Mouse (Mus musculus): ENCODE results near the gene Dnajc30.
"Not testable (repeated sequence)": the region's sequence is repeated elsewhere in the genome, so short reads cannot be mapped to it uniquely, and the experiment has no call there.

The Dnajc30 gene

GRCm38 (mm10) chr5:135063629-135064381, at the start of gene Dnajc30:
Gene Dnajc30 (plus strand): TSS chr5:135064202.
- in situ Hi-C loops (cut with MboI, MseI): loop anchor here in 1 of 2 experiments (5.0 kb wide), 1 partner anchor 47 kb away; no protein-coding TSS in a partner anchor

GRCm38 (mm10) chr5:135015497-135015896, 48.5 kb upstream of the Dnajc30 start:
- in situ Hi-C loops (cut with MboI, MseI): loop anchor here (5.0 kb wide), 2 partner anchors 47 to 92 kb away; partner anchors contain the start of genes Bud23 (in 1 of the 2) and Dnajc30 (in 1 of the 2)

DNA sequence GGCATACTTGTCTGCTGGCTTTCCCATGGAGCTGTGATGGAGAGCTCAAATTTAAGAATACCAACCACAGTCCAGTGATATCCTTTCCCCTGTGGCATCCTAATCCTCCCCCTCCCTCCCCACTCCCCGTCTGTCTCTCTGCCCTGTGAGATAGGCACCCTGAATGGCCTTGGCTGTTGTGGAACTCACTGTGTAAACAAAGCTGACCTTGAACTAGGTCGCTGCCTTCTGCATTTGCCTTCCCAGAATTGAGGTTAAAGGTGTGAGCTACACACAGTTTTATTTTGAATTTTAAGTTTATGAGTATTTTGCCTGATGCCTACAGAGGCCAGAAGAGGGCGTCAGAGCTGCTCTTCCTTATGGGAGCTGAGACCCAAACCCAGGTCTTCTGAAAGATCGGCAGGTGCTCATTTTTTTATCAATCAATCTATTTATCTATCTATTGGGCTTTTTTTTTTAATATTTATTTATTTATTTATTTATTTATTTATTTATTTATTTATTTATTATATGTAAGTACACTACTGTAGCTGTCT, 47.7 kb upstream of the Dnajc30 start:
- in situ Hi-C loops (cut with MboI, MseI): loop anchor here (5.0 kb wide), 2 partner anchors 46 to 91 kb away; partner anchors contain the start of genes Bud23 (in 1 of the 2) and Dnajc30 (in 1 of the 2)

- in situ Hi-C loops (cut with MboI, MseI): no loop called here
These were observed 42.2 kb upstream of the Dnajc30 start for GRCm38 (mm10) chr5:135021814-135022213.

- in situ Hi-C loops (cut with MboI, MseI): no loop called here
These were observed 40.4 kb upstream of the Dnajc30 start, which contains the start of gene Stx1a for GRCm38 (mm10) chr5:135023344-135024173. Gene Stx1a (plus strand): TSS chr5:135023482.

GRCm38 (mm10) chr5:135024665-135025224, 39.3 kb upstream of the Dnajc30 start:
- in situ Hi-C loops (cut with MboI, MseI): no loop called here

- in situ Hi-C loops (cut with MboI, MseI): no loop called here
These were observed 38.1 kb upstream of the Dnajc30 start for GRCm38 (mm10) chr5:135025899-135026298.

DNA sequence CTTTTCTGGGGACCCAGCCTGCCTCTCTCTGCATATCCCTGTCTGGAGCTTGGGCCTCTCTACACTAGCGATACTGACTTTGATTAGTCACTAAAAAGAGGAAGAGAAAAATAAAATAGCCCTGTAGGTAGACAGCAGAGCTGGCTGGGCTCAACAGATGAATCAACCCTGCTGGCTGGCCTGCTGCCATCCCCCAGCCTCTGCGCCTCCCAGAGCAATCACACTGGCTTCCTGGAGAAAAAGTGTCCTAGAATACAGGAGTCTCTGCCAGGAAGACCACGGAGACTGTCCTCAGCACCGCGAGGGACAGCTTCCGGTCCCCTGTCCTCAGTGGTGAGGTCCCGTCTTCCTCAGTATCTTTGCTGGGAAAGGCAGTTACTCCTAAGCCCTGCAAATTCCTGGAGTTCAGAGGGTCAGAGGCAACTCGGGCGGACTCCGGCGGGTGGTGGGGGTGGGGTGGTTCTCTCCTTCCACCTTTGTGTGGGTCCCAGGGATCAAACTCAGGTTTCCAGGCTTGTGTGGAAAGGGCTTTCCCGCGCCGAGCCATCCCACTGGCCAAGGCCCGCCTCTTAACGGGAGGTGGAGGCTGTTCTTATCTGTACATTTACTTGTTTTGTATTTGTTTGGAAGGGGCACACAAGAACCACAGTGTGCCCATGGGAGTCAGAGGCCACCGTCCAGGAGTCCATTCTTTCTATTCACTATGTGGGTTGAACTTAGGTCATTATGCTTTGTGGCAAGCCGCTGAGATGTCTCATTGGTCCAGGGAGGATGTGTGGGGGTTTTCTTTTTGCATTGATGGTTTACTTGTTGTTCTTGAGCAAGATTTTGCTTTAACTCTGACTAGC, 34.8 kb upstream of the Dnajc30 start:
- in situ Hi-C loops (cut with MboI, MseI): no loop called here

GRCm38 (mm10) chr5:135032581-135032980, 31.4 kb upstream of the Dnajc30 start:
- in situ Hi-C loops (cut with MboI, MseI): no loop called here

DNA sequence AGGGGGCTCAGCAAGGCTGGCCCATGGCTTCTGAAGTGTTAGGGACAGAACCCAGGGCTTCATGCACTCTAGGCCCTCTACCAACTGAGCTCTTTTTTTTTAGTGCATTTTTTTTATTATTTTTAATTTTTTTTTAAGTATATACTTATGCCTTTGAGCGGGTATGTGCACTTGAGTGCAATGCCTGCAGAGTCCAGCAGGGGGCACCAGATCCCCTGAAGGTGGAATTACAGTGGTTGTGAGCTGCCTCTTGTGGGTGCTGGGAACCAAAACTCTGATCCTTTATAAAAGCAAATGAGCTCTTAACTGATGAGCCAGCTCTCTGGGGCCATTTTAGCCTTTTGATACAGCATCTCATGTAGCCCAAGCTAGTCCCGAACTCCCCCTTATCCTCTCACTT, 29.4 kb upstream of the Dnajc30 start:
- in situ Hi-C loops (cut with MboI, MseI): no loop called here

DNA sequence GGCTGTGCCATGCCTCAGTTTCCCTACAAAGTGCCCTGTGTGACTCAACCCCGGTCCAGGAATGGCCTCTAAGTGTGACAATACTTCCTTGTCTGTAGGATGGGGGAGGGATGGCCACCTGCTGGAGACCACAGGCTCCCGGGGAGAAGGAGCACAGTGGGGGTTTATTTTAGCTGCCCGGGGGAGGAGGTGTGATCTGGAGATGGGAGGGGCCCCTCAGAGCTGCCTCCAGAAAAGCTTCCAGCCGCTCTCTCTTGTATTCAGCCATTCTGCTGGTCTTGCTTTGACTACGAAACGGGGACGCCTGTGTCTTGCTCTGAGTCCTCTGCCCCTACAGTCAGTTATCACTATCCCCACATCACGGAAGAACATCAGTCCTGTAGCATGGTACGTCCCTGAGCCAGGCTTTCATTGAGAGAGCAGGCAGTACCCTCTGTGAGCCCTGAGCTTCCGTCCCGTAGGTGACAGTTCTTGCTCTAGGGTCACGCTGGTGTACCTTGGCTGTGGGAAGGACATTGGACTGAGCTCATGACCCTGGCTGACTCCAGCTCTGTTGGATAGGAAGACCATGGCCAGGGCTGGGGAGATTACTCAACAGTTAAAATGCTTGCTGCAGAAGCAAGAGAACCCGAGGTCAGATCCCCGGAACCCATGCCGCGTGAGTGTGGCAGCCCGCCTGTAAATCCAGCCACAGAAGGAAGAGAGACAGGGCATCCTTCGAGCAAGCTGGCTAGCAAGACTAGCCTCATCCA, 28.2 kb upstream of the Dnajc30 start:
- in situ Hi-C loops (cut with MboI, MseI): no loop called here

DNA sequence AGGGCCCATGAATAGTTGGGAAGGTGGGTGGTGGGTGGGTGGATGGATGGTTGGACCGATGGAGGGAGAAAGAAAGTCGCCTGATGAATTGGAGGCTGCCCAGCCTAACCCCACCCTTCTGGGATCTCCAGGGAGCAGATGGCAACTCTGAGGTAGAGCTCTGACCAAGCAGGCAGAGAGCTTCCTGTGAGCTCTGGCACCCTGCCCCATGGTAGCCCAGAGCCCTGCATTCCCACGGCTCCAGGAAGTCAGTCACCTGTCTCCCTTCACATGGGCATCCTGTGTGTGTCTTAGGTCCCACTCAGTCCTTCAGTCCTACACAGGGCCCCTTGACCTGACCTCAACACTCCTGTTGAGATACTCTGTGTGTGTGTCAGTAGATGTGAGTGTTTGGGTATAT, 26.1 kb upstream of the Dnajc30 start:
- in situ Hi-C loops (cut with MboI, MseI): no loop called here

DNA sequence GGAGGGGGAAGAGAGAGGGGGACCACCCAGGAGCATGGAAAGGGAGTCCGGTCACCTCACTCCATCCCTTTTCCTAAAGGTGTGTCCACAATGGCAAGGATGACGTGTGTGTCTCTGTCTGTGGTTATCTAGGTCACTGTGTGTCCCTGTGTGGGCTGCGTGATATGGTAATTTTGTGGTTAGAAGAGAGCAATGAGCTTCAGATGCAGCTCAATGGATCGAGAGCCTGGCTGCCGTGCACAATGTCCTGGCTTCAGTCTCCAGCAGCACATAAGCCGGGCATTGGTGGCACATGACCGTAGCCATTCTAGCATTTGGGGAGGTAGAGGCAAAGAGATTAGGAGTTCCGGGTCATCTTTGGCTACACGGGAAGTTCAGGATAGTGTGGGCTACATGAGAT, 24.5 kb upstream of the Dnajc30 start:
- in situ Hi-C loops (cut with MboI, MseI): no loop called here

DNA sequence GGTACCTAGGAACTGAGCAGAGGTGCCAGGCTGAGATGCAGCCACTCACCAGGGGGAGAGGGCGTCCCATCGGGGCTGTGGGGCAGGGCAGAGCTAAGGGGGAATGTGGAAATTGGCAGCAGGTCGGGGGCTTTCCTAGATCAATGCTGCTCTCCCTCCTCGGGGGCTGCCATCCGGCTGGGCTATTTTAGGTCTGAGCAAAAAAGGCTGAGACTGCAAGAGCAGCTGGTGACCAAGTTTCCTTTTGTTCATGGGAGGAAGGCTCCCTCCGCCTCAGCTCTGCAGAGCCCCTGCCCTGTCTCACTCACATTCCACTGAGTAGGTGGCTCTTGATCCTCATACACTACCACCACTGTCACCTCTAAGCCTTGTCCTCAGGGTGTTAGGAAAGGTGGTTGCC, 23.9 kb upstream of the Dnajc30 start:
- in situ Hi-C loops (cut with MboI, MseI): no loop called here

GRCm38 (mm10) chr5:135040777-135041176, 23.2 kb upstream of the Dnajc30 start:
- in situ Hi-C loops (cut with MboI, MseI): no loop called here

GRCm38 (mm10) chr5:135042105-135042788, 21.8 kb upstream of the Dnajc30 start:
- in situ Hi-C loops (cut with MboI, MseI): no loop called here

- in situ Hi-C loops (cut with MboI, MseI): no loop called here
These were observed 19.4 kb upstream of the Dnajc30 start for GRCm38 (mm10) chr5:135044575-135044974.

- in situ Hi-C loops (cut with MboI, MseI): no loop called here
These were observed 15.5 kb upstream of the Dnajc30 start for GRCm38 (mm10) chr5:135048539-135048938.

- in situ Hi-C loops (cut with MboI, MseI): not testable (repeated sequence)
These were observed 14.7 kb upstream of the Dnajc30 start for GRCm38 (mm10) chr5:135049268-135049667.
